Mouse (Mus musculus): ENCODE results near the gene Lsg1. TPM values are rescaled to one million over a fixed set of nuclear protein-coding genes. Genes with fewer than 3 reads are reported as not detected.

Lsg1 gene
- polyA plus RNA-seq, 1 experiment from 2014 or later: 67.3 TPM

- Histone ChIP-seq H3K36me3 (ENCODE audit: insufficient read depth) (peaks cover 98% of the 10 kb centered on the region), H3K27ac (ENCODE audit: low read depth) (no peak overlapping the region), H3K4me1 (ENCODE audit: insufficient read depth) (no peaks in the 10 kb centered on the region), H3K9me3 (ENCODE audit: low read depth, low read length) (no peaks in the 10 kb centered on the region), H3K9ac (no peak overlapping the region), H3K4me2 (no peak overlapping the region), H3K27me3 (ENCODE audit: insufficient read depth, low read length) (no peaks in the 10 kb centered on the region), H3K4me3 (ENCODE audit: low read depth, low read length) (no peak overlapping the region)
- DNase-seq (no peak), ATAC-seq (ENCODE audit: insufficient read depth) (no peak)
- WGBS: 91% methylated on average over 5 of the region's 5 CpGs
- no peak for TF ChIP-seq CTCF (IDR thresholded peaks at IDR 0.05; ENCODE audit: low read depth)
Observed at GRCm38 (mm10) chr16:30571378-30571777, 16.0 kb downstream of the Lsg1 start.

DNA sequence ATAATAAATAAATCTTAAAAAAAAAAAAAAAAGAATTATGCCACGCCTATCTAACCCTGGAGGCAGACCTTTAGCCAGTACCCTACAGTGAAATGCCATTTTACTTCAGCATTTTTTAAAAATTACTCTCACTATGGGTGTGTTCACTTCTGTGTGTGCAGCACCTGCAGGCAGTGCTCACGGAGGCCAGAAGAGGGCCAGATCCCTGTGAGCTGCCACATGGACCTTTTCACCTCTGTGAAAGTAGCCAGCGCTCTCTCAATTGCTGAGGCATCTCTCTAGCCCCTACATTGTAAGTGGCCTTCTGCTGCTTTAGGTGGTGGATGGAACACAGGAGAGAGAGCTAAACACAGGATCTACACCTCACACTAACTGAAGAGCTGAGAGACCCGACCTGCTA, 17.2 kb downstream of the Lsg1 start:
- H3K27me3 ChIP-seq (ENCODE audit: insufficient read depth, low read length): no peaks in the 10 kb centered on the region
- H3K4me1 ChIP-seq (ENCODE audit: insufficient read depth): no peaks in the 10 kb centered on the region
- H3K4me3 ChIP-seq (ENCODE audit: low read depth, low read length): no peak overlapping the region
- no peak overlapping the region for H3K27ac ChIP-seq (ENCODE audit: low read depth)
- peaks cover 93% of the 10 kb centered on the region for H3K36me3 ChIP-seq (ENCODE audit: insufficient read depth)
- no peak for TF ChIP-seq CTCF (IDR thresholded peaks at IDR 0.05; ENCODE audit: low read depth)
- DNase-seq (no peak), ATAC-seq (ENCODE audit: insufficient read depth) (no peak)
- H3K9me3 ChIP-seq (ENCODE audit: low read depth, low read length): no peaks in the 10 kb centered on the region
- no peak overlapping the region for H3K4me2 ChIP-seq
- 87% methylated on average over 4 of the region's 4 CpGs for WGBS
- H3K9ac ChIP-seq: no peak overlapping the region

- H3K4me1 ChIP-seq (ENCODE audit: insufficient read depth): no peaks in the 10 kb centered on the region
- no peaks in the 10 kb centered on the region for H3K27me3 ChIP-seq (ENCODE audit: insufficient read depth, low read length)
- H3K27ac ChIP-seq (ENCODE audit: low read depth): no peak overlapping the region
- DNase-seq (no peak), ATAC-seq (ENCODE audit: insufficient read depth) (no peak)
- peaks cover 94% of the 10 kb centered on the region for H3K36me3 ChIP-seq (ENCODE audit: insufficient read depth)
- no peak overlapping the region for H3K4me2 ChIP-seq
- 85% methylated on average over 6 of the region's 6 CpGs for WGBS
- no peak overlapping the region for H3K9ac ChIP-seq
- no peaks in the 10 kb centered on the region for H3K9me3 ChIP-seq (ENCODE audit: low read depth, low read length)
- no peak overlapping the region for H3K4me3 ChIP-seq (ENCODE audit: low read depth, low read length)
- TF ChIP-seq CTCF (IDR thresholded peaks at IDR 0.05; ENCODE audit: low read depth): no peak
Observed at GRCm38 (mm10) chr16:30565631-30566030, 21.8 kb downstream of the Lsg1 start.

DNA sequence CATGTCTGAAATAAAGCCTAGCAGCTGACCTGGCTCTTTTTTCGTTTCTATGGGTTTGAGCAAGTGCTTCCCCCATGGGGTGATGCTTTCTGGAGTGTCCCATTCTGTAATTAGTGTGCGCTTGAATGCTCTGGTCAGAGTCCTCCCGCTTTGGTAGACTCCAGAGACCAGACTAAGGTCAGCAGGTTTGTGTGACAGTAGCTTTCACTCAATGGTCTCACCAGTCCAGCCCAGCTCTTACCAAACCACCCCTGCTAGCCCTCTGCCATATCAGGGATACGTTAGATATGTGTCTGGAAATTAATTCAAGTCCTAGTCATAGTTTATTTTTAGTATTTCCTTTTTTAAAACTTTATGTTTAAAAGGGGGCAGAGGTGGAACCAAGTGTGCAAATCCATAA, 26.8 kb downstream of the Lsg1 start:
- ATAC-seq (ENCODE audit: insufficient read depth): no peak
- H3K9me3 ChIP-seq (ENCODE audit: low read depth, low read length): no peaks in the 10 kb centered on the region; the same call in 1 of the 2 replicates
- WGBS: 86% methylated on average over 4 of the region's 4 CpGs

DNA sequence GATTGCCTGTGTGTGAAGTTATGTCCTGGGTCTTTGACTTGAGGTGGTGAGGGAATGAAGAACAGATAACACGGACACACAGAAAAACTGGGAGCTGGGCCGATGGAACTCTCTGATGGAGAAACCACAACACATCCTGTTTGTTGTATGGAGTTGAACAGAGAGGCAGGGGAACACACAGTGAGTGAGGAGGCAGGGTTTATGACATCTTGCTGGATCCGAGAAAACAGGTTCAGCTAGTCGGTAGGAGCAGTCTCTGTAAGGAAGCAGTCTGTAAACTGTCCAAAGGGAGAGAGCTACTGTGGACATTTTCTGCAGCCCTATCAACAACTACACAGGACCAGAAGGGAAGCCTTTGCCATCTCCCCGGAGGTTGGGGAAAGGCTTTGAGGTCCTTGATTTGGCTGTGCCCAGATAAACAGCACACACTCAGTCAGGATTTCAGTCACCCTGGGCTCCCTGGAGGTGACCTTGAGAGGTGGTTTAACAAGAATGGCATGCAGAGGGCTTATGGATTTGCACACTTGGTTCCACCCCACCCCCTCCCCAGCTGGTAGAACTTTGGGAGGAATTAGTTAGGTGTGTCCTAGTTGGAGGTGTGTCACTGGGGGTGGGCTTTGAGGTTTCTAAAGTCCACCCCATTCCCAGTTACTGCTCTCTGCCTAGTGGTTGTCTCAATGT, 27.9 kb downstream of the Lsg1 start:
- ATAC-seq (ENCODE audit: insufficient read depth): no peak
- no peak for TF ChIP-seq CTCF (IDR thresholded peaks at IDR 0.05; ENCODE audit: low read depth)
- H3K9ac ChIP-seq: no peak overlapping the region
- H3K27me3 ChIP-seq (ENCODE audit: insufficient read depth, low read length): no peaks in the 10 kb centered on the region
- no peaks in the 10 kb centered on the region; the same call in 1 of the 2 replicates for H3K9me3 ChIP-seq (ENCODE audit: low read depth, low read length)
- H3K27ac ChIP-seq (ENCODE audit: low read depth): no peak overlapping the region
- H3K4me3 ChIP-seq (ENCODE audit: low read depth, low read length): no peak overlapping the region
- H3K4me1 ChIP-seq (ENCODE audit: insufficient read depth): no peaks in the 10 kb centered on the region
- 84% methylated on average over 5 of the region's 5 CpGs for WGBS
- H3K36me3 ChIP-seq (ENCODE audit: insufficient read depth): peaks cover 72% of the 10 kb centered on the region
- H3K4me2 ChIP-seq: no peak overlapping the region
- DNase-seq: no peak

More for the DNA sequence above, 26.8 kb downstream of the Lsg1 start:
- no peak overlapping the region for H3K27ac ChIP-seq (ENCODE audit: low read depth)
- no peak overlapping the region for H3K9ac ChIP-seq
- H3K4me1 ChIP-seq (ENCODE audit: insufficient read depth): no peaks in the 10 kb centered on the region
- H3K27me3 ChIP-seq (ENCODE audit: insufficient read depth, low read length): no peaks in the 10 kb centered on the region
- no peak for TF ChIP-seq CTCF (IDR thresholded peaks at IDR 0.05; ENCODE audit: low read depth)
- H3K36me3 ChIP-seq (ENCODE audit: insufficient read depth): peaks cover 83% of the 10 kb centered on the region
- no peak for DNase-seq
- H3K4me2 ChIP-seq: no peak overlapping the region
- H3K4me3 ChIP-seq (ENCODE audit: low read depth, low read length): no peak overlapping the region

DNA sequence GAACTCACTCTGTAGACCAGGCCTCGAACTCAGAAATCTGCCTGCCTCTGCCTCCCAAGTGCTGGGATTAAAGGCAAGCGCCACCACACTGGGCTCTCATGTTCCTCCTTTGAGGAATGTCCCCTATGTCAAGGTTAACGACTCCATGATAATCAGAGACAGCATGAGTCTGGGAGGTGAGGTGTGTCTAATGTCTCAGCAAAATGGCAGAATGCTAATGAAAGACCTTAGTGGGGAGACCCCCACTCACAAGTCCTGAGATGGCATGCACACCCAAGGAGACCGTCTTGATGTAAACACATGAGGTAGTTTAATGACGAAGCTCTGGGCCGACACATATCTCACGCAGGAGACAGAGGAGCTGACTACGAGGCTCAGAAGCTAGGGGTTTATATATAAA, 33.3 kb downstream of the Lsg1 start:
- Histone ChIP-seq H3K36me3 (ENCODE audit: insufficient read depth) (peaks cover 18% of the 10 kb centered on the region), H3K9me3 (ENCODE audit: low read depth, low read length) (no peaks in the 10 kb centered on the region; the same call in 1 of the 2 replicates), H3K4me3 (ENCODE audit: low read depth, low read length) (no peak overlapping the region), H3K9ac (no peak overlapping the region), H3K27ac (ENCODE audit: low read depth) (no peak overlapping the region), H3K4me2 (no peak overlapping the region), H3K27me3 (ENCODE audit: insufficient read depth, low read length) (no peaks in the 10 kb centered on the region), H3K4me1 (ENCODE audit: insufficient read depth) (peaks cover 11% of the 10 kb centered on the region; the same call in 1 of the 2 replicates)
- DNase-seq: no peak
- ATAC-seq (ENCODE audit: insufficient read depth): no peak
- WGBS: 93% methylated on average over 8 of the region's 8 CpGs
- TF ChIP-seq CTCF (IDR thresholded peaks at IDR 0.05; ENCODE audit: low read depth): no peak

DNA sequence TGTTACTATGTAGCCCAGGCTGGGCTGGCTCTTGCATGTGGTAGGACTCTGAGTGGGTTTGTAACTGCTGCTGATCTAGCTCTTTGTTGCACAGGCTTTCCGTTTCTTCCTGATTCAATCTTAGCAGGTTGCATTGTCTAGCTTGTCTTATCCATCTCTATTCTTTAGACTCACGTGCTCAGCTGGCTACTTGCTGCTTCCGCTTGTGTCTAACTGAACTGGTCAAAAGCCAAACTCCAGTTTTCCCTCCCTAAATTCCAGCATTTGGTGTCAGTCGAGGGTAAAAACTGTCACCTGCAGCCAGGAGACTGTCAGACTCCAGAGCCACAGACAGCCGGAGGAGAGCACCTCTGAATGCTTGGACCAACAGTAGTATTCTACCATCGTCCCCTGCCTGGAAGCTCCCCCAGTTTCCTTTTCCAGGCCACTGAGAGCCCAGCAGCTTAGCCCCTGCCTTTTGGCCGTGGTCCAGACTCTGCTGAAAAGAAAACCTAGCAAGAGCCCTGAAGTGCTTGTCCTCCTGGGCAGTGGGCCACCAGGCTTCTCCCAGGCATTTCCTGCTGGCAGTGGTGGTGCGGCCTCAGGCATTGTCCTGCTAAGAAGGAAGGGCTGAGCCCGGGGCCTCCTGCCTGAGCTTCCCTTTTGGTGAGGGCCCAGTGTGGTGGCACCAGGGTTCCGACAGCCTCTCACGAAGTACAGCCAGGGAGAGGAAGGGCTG, 34.6 kb downstream of the Lsg1 start:
- peaks cover 11% of the 10 kb centered on the region; the same call in 1 of the 2 replicates for H3K4me1 ChIP-seq (ENCODE audit: insufficient read depth)
- H3K4me3 ChIP-seq (ENCODE audit: low read depth, low read length): no peak overlapping the region
- H3K27ac ChIP-seq (ENCODE audit: low read depth): peak overlapping the region; percentile 93
- no peak for TF ChIP-seq CTCF (IDR thresholded peaks at IDR 0.05; ENCODE audit: low read depth)
- WGBS: 17% methylated on average over 11 of the region's 11 CpGs
- ATAC-seq (ENCODE audit: insufficient read depth): peak; percentile 80
- H3K9me3 ChIP-seq (ENCODE audit: low read depth, low read length): no peaks in the 10 kb centered on the region; the same call in 1 of the 2 replicates
- 0 out of 2 replicates have a peak, but pooled peaks cover 6% of the 10 kb centered on the region for H3K36me3 ChIP-seq (ENCODE audit: insufficient read depth)
- no peaks in the 10 kb centered on the region for H3K27me3 ChIP-seq (ENCODE audit: insufficient read depth, low read length)
- H3K9ac ChIP-seq: peak overlapping the region; percentile 25
- peak overlapping the region; percentile 29 for H3K4me2 ChIP-seq
- peak; percentile 96 for DNase-seq

Measured in lung, embryonic 14.5 days (tissue).